Mouse (Mus musculus) heart, embryonic 11.5 days (tissue): ENCODE results near the gene Acot6. TPM values are rescaled to one million over a fixed set of nuclear protein-coding genes. Genes with fewer than 3 reads are reported as not detected.
A peak's percentile ranks its signal among the peaks of the same experiment; 100 is the strongest.

ENCODE experiments used
- ATAC-seq: fragments of 200-750 bp; cut with Nextera tagmentation; replicated peaks from 2 replicates; pipeline ENCODE4 v1.8.0; 2017; ENCODE audit warnings: moderate library complexity; ENCODE audit not compliant: insufficient number of reproducible peaks, low FRiP score, low TSS enrichment
- H3K27ac ChIP-seq: fragments of 300-500 bp; sonication (generic); 2 replicates; pipeline ENCODE4 v1.5.1; 2014; ENCODE audit warnings: mild to moderate bottlenecking, low read depth, low read length
- H3K27me3 ChIP-seq: fragments of 300-500 bp; sonication (generic); 2 replicates; pipeline ENCODE4 v1.6.1; 2014; ENCODE audit warnings: mild to moderate bottlenecking, low read length, mixed read lengths; ENCODE audit not compliant: control insufficient read depth, insufficient read depth
- H3K36me3 ChIP-seq: fragments of 300-500 bp; sonication (generic); 2 replicates; pipeline ENCODE4 v1.6.1; 2014; ENCODE audit warnings: mild to moderate bottlenecking, low read length, moderate library complexity, mixed read lengths; ENCODE audit not compliant: control insufficient read depth, insufficient read depth
- H3K4me1 ChIP-seq: fragments of 300-500 bp; sonication (generic); 2 replicates; pipeline ENCODE4 v1.6.1; 2014; ENCODE audit warnings: low read length; ENCODE audit not compliant: control insufficient read depth, insufficient read depth
- H3K4me2 ChIP-seq: fragments of 300-500 bp; sonication (generic); 2 replicates; pipeline ENCODE4 v1.6.1; 2014; ENCODE audit warnings: mild to moderate bottlenecking, moderate library complexity
- H3K4me3 ChIP-seq: fragments of 300-500 bp; sonication (generic); 2 replicates; pipeline ENCODE4 v1.5.1; 2014; ENCODE audit warnings: low read depth, low read length
- H3K9ac ChIP-seq: fragments of 300-500 bp; sonication (generic); 2 replicates; pipeline ENCODE4 v1.6.1; 2014; ENCODE audit warnings: mild to moderate bottlenecking, low read depth, low read length, moderate library complexity
- H3K9me3 ChIP-seq: fragments of 300-500 bp; sonication (generic); replicated peaks from 2 replicates; pipeline ENCODE4 v1.6.1; 2016; ENCODE audit warnings: low read length; ENCODE audit not compliant: control insufficient read depth
- WGBS: fragments of 180-500 bp; shearing (Covaris S2); extraction: QIAGEN DNeasy Blood & Tissue Kit; methylation state at CpG from one replicate; pipeline ENCODE4 v1.1.7; 2014; ENCODE audit not compliant: insufficient replicate concordance; 5-methylcytosine and 5-hydroxymethylcytosine counted together
- polyA plus RNA-seq: library from polyadenylated mRNA; unstranded; fragments of >200 nt; fragmentation: Nextera tagmentation; extraction: Ambion mirVana; gene quantifications from 2 replicates; pipeline ENCODE4 v1.2.1, GENCODE M21; 2014

Gene Acot6
- polyA plus RNA-seq, 1 experiment from 2014 or later, result 0.89 TPM

GRCm38 (mm10) chr12:84150976-84151375 is 50.5 kb downstream of the Acot6 start:
- Histone ChIP-seq H3K4me1 (peaks cover 48% of the 10 kb centered on the region), H3K27me3 (no peaks in the 10 kb centered on the region), H3K9me3 (no peaks in the 10 kb centered on the region), H3K4me2 (peak overlapping the region; percentile 38), H3K27ac (peak overlapping the region; percentile 86), H3K4me3 (no peak overlapping the region; the same call in 1 of the 2 replicates), H3K36me3 (peaks cover 10% of the 10 kb centered on the region), H3K9ac (peak overlapping the region; percentile 43; the same call in 1 of the 2 replicates)
- ATAC-seq, result peak; percentile 58; the same call in 1 of the 2 replicates
- 11% methylated on average over 6 of the region's 6 CpGs for WGBS

GRCm38 (mm10) chr12:84151911-84152310 is 51.5 kb downstream of the Acot6 start:
- Histone ChIP-seq H3K9ac (peak overlapping the region; percentile 43; the same call in 1 of the 2 replicates), H3K4me1 (peaks cover 48% of the 10 kb centered on the region), H3K4me2 (peak overlapping the region; percentile 38), H3K27ac (peak overlapping the region; percentile 86), H3K4me3 (peak overlapping the region; percentile 23), H3K9me3 (no peaks in the 10 kb centered on the region), H3K36me3 (peaks cover 19% of the 10 kb centered on the region), H3K27me3 (no peaks in the 10 kb centered on the region)
- no peak for ATAC-seq
- WGBS, result 74% methylated on average over 10 of the region's 10 CpGs

DNA sequence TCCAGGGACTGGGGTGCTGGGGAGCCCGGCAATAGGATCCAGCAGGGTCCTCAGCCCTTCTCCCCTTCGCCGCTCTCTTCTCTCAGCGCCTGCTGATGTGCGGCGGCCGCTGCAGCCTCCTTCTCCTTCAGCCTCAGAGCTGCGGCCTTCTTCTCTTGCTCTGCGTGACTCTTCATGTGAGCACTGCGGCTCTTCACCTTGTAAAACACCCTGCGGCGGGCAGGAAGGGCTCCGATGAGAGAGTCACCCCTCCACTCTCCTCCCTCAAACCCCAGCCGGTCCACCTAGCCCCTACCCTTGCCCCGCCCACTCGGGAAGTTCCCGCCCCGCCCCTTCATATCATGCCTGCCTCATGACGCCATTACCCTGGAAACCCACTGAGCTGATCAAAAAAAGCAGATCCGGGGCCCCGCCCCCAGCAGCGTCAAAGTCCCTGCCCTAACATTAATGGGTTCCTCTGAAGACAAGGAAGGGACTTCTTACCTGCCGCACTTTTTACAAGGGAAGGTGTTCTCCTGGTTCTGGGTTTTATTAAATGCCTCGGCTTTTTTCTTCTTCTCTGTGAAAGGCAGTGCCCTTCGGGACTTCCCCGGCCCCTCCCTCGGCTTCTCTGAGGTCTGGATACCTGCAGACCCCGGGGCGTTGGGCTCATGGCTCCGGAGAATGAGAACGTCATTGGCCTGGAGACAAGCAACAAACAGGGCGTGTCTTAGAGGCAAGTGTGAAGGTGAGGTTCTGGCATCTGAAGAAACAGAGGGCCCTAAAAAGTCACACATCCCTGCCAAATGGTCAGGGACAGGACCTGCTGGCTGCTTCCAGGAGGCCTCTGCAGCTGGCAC is 52.1 kb downstream of the Acot6 start:
- H3K27ac ChIP-seq, result peak overlapping the region; percentile 86
- 64% methylated on average over 32 of the region's 32 CpGs for WGBS
- no peak overlapping the region for H3K9ac ChIP-seq
- peaks cover 19% of the 10 kb centered on the region for H3K36me3 ChIP-seq
- ATAC-seq, result no peak; the same call in 1 of the 2 replicates
- H3K4me2 ChIP-seq, result peak overlapping the region; percentile 38
- H3K9me3 ChIP-seq, result no peaks in the 10 kb centered on the region
- H3K4me3 ChIP-seq, result peak overlapping the region; percentile 23; the same call in 1 of the 2 replicates
- H3K4me1 ChIP-seq, result peaks cover 48% of the 10 kb centered on the region
- no peaks in the 10 kb centered on the region for H3K27me3 ChIP-seq

- no peak for ATAC-seq
- Histone ChIP-seq H3K9ac (no peak overlapping the region), H3K27me3 (no peaks in the 10 kb centered on the region), H3K36me3 (peaks cover 22% of the 10 kb centered on the region), H3K27ac (no peak overlapping the region), H3K9me3 (no peaks in the 10 kb centered on the region), H3K4me3 (no peak overlapping the region), H3K4me1 (peaks cover 44% of the 10 kb centered on the region), H3K4me2 (no peak overlapping the region)
- 77% methylated on average over 6 of the region's 6 CpGs for WGBS
These were observed 53.0 kb downstream of the Acot6 start for GRCm38 (mm10) chr12:84153414-84153813.

- no peak for ATAC-seq
- WGBS, result 44% methylated on average over 11 of the region's 11 CpGs
- no peaks in the 10 kb centered on the region for H3K27me3 ChIP-seq
- no peak overlapping the region for H3K9ac ChIP-seq
- peaks cover 39% of the 10 kb centered on the region for H3K4me1 ChIP-seq
- peaks cover 36% of the 10 kb centered on the region for H3K36me3 ChIP-seq
- no peak overlapping the region for H3K4me2 ChIP-seq
- H3K9me3 ChIP-seq, result no peaks in the 10 kb centered on the region
- no peak overlapping the region for H3K4me3 ChIP-seq
- H3K27ac ChIP-seq, result no peak overlapping the region
These were observed 54.5 kb downstream of the Acot6 start for GRCm38 (mm10) chr12:84154786-84155522.

GRCm38 (mm10) chr12:84155523-84155871 is 55.0 kb downstream of the Acot6 start:
- no peak overlapping the region for H3K4me3 ChIP-seq
- H3K4me2 ChIP-seq, result no peak overlapping the region
- peaks cover 40% of the 10 kb centered on the region for H3K36me3 ChIP-seq
- no peak overlapping the region for H3K9ac ChIP-seq
- H3K4me1 ChIP-seq, result peaks cover 34% of the 10 kb centered on the region
- ATAC-seq, result no peak
- no peak overlapping the region for H3K27ac ChIP-seq
- no peaks in the 10 kb centered on the region for H3K9me3 ChIP-seq
- H3K27me3 ChIP-seq, result no peaks in the 10 kb centered on the region
- 78% methylated on average over 2 of the region's 2 CpGs for WGBS

DNA sequence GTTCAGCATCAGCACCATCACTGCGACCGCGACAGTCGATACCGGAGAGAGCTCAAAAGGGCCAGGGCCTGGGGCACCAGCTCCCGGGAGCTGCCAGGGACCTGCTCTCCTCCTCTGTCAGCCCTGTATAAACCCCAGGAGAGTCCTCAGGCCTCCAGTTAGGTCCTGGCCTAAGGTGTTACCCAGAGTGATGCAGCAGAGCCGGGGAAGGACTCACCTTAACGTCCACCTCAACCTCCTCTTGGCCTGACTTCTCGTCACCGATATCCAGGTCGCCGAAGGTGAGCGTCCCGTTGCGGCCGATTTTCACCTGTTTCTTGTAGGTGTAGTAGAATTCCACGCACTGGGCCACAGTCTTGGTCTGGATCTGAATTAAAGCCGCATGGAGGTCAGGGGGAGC is 55.8 kb downstream of the Acot6 start:
- ATAC-seq, result no peak
- H3K4me3 ChIP-seq, result no peak overlapping the region
- H3K9me3 ChIP-seq, result no peaks in the 10 kb centered on the region
- no peak overlapping the region for H3K9ac ChIP-seq
- WGBS, result 97% methylated on average over 18 of the region's 18 CpGs
- H3K27ac ChIP-seq, result no peak overlapping the region
- H3K4me1 ChIP-seq, result peaks cover 30% of the 10 kb centered on the region
- no peak overlapping the region for H3K4me2 ChIP-seq
- H3K27me3 ChIP-seq, result no peaks in the 10 kb centered on the region
- H3K36me3 ChIP-seq, result peaks cover 40% of the 10 kb centered on the region

DNA sequence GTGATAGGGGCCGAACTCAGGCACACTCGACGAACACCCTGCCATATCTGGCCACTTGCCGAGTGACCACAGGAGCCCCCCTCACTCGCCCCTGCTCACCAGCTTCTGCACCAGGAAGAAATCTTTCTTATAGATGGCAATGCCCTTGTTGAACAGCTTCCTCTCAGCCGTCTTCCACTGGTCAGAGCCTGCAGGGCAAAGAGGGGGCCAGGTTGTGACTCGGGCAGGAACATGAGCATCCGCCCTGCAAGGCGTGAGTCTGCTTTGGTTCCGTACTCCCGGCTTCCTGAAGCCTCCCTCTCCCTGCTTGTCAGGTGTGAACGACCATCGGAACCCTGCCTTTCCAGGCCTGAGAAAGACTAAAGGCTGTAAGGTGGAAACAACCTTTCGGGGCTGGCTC is 57.7 kb downstream of the Acot6 start:
- H3K27ac ChIP-seq, result no peak overlapping the region
- no peaks in the 10 kb centered on the region for H3K27me3 ChIP-seq
- peaks cover 41% of the 10 kb centered on the region for H3K36me3 ChIP-seq
- no peak for ATAC-seq
- H3K9me3 ChIP-seq, result no peaks in the 10 kb centered on the region
- H3K4me1 ChIP-seq, result peaks cover 16% of the 10 kb centered on the region
- no peak overlapping the region for H3K9ac ChIP-seq
- 63% methylated on average over 14 of the region's 14 CpGs for WGBS
- H3K4me2 ChIP-seq, result no peak overlapping the region
- no peak overlapping the region for H3K4me3 ChIP-seq
